Mouse (Mus musculus) ovary, adult 18-20 months (tissue): ENCODE measurements around the gene Tuba3a.
"Not testable (repeated sequence)": the region's sequence is repeated elsewhere in the genome, so short reads cannot be mapped to it uniquely, and the experiment has no call there.

ENCODE experiments used
- DNase-seq: peaks from one replicate; pipeline ENCODE4 v3.0.0; 2022; ENCODE audit warnings: low spot score, mixed read lengths

Gene Tuba3a

DNA sequence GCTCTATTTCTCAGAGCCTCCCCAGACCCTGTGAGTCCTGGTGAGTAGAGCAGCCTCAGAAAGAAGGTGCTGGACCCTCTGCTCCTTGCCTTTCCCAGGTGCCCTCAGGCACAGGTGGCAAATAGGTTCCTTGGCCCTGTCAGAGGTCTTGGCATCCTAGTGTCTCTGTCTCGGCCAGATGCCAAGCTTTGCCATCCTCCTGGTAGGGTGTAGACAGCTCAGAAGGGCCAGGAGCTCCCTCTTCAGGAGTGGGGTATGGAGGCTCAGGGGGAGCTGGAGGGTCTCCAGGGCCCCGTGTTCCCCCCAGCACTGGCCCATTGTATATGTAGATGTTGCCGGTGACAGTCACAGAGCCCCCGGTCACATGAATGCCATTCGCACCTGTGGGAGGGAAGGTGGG is 21.2 kb upstream of the Tuba3a start:
- DNase-seq: no peak

- DNase-seq: no peak
Measured at GRCm38 (mm10) chr6:125305465-125305864, 19.6 kb upstream of the Tuba3a start.

DNA sequence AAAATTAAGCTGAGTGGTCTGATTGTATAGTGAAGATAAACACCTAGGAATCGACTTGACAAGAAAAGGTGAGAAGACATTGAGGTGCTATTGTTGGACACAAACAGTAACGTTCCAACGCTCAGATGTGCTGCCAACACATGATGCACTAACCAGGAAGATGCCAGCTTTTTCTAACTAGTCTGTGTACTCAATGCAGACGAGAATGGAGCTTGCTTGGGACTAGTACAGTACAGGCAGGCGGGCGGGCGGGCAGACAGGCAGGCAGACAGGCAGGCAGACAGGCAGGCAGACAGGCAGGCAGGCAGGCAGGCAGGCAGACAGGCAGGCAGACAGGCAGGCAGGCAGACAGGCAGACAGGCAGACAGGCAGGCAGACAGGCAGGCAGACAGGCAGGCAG is 18.6 kb upstream of the Tuba3a start:
- not testable (repeated sequence) for DNase-seq

DNA sequence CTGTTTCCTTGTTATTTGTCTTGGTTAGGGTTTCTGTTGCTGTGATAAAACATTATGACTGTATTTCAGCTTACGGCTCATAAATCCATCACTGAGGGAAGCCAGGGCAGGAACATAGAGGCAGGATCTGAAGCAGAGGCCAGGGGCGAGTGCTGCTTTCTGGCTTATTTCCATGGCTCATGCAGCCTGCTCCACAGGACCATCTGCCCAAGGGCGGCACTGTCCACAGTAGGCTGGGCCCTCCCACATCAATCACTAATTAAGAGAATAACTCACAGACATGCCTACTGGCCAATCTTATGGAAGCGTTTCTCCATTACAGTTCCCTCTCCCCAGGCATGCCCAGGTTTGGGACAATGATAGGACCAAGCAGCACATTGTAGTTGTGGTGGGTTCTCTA is 17.4 kb upstream of the Tuba3a start:
- no peak for DNase-seq

GRCm38 (mm10) chr6:125302231-125302982 is 16.6 kb upstream of the Tuba3a start:
- DNase-seq: no peak

DNA sequence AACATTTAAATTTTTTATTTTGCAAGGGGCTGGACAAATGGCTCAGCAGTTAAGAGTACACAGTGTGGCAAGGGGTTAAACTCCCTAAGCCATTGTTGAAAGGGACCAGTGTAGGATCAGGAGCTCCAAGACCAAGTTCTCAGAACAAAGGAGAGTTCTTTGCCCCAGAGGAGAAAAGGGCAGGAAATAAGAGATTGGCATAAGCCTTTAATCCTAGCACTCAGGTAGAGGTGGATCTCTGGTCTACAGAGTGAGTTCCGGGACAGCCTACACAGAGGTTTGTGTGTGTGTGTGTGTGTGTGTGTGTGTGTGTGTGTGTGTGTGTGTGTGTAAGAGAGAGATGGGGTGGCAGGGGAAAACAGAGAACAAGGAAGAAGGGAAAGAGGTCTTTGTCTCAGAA is 15.1 kb upstream of the Tuba3a start:
- no peak for DNase-seq

DNA sequence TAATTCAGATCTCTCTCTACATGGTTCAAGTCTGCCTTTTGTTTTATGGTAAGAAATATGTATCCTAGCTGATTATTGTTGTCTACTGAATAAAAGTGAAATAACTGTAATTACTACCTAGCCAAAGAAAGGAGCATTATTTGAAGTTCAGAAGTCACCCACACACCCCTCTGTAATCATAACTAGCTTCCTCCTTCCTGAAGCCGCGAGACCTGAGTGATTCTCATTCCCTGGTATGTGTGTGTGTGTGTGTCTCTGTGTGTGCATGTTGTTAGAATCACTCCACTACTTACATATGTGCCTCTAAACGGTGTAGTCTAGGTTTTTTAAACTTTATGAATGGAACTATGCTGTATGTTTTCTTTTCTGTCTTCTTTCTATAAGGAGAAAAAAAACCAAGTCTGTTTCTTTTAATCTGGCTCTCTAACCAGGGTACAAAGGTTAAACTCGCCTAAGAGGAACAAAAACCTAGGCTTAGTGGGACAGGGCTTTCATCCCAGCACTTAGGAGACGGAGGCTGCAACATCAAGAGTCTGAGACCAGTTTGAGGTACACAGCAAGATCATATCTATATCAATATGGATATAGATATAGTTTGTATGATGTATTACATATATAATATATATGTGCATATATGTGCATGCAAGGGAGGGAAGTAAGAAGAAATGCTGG is 11.4 kb upstream of the Tuba3a start:
- no peak for DNase-seq

- DNase-seq: no peak
Measured at GRCm38 (mm10) chr6:125294049-125294448, 8.2 kb upstream of the Tuba3a start.

DNA sequence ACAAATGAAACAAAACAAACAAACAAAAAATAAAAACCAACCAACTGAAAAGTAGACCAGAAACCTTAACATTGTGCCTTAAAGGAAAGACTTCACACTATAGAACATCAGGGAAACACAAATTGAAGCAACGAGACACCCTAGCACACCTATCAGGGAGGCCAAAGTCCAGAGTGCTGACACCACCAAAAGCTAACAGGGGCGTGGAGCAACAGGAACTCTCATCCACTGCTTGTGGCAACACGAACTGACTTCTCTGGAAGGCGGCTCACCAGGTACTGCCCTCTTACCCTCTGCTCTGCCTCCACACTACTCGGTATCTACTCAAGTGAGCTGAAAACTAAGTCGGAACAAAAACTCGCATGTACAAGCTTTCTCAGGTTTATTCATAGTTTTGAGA is 6.4 kb upstream of the Tuba3a start:
- DNase-seq: no peak

GRCm38 (mm10) chr6:125291329-125291728 is 5.5 kb upstream of the Tuba3a start:
- DNase-seq: no peak

DNA sequence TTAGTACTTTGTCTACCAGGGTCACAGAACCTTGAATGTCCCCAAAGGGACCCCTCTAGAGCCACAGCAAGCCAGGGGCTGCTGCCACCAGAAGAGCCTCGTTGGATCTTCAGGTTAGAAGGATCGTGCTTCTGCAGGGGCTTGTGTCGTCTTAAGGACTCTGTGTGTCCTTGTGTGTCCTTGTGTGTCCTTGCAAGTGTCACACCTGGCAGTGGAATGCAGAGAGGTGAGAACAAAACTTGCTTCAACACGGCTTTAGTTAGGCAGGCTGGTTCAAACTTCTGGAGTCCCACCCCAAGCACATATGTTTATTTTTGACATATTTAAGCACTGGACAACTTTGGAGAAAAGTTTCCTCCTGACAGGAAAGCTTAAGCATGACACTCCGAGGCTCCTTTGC is 2.9 kb upstream of the Tuba3a start:
- no peak for DNase-seq

- DNase-seq: no peak
Measured at GRCm38 (mm10) chr6:125286944-125287343, 1.1 kb upstream of the Tuba3a start.

DNA sequence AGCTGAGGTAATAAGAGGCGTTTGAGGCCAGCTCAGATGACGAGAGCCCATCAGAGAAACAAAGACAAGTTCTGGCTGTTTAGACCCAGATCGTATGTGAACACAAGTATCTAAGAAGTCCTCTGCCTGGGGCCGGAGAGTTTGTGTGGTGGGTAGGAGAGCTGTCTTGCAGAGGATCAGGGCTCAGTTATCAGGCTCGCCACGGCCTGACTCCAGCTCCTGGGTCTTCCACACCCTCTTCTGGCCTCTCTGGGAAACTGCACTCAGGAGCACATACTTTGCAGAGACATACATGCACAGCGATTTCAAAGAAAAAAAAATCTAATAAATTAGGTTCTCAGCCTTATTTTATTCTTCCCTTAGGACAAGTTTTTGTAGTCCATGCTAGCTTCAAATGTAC is 1.1 kb downstream of the Tuba3a start:
- no peak for DNase-seq

DNA sequence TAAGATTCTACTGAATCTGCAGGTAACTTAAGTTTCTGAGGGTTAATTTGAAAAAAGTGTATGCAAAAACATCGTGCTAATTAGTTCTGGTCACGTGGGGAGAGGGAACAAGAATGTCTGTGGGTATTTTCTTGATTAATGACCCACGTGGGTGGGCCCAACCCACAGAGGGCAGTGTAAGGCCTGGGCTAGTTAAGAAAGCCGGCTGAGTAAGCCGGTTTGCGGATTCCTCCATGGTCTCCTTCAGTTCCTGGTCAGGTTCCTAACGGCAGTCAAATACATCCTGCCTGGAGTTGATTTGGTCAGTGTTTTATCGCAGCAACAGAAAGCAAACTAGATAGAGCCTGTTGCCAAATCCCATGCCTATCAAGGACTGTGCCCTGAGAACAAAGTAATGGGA is 1.6 kb downstream of the Tuba3a start:
- DNase-seq: no peak

DNA sequence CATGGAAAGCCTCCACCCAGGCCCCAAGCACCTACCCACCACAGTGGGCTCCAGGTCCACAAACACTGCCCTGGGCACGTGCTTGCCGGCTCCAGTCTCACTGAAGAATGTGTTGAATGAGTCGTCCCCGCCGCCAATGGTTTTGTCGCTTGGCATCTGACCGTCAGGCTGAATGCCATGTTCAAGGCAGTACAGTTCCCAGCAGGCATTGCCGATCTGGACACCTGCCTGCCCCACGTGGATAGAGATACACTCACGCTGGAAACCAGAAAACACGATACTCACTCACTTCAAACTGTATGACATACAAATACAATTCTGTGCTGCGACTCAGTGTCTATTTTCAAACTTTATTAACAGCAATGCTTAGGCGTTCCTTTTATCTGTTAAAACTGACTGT is 3.1 kb downstream of the Tuba3a start:
- DNase-seq: not testable (repeated sequence)

GRCm38 (mm10) chr6:125279729-125280128 is 6.1 kb downstream of the Tuba3a start:
- DNase-seq: no peak

GRCm38 (mm10) chr6:125274841-125275563 is 10.8 kb downstream of the Tuba3a start:
- DNase-seq: no peak

DNA sequence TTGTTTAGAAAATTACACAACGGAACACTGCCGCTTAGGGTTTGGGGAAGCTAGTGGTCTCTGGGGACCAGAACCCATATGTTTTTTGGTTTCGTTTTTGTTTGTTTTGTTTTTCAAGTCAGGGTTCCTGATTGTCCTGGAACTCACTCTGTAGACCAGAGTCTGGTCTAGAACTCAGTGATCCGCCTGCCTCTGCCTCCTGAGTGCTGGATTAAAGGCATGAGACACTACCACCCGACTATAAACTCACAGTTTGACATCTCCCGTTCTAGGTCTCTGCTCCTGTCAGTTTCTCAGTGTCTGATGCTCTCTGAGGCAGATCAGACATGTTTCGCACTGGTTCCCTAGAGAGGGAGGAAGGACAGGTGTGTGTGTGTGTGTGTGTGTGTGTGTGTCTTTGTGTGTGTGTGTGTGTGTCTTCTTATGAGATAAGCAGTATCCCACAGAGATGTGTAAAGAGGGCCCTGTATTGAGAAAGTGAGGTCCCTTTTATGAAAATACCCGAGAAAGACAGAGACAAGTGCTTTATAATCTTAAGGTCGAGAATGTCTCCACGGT is 13.5 kb downstream of the Tuba3a start:
- DNase-seq: no peak

DNA sequence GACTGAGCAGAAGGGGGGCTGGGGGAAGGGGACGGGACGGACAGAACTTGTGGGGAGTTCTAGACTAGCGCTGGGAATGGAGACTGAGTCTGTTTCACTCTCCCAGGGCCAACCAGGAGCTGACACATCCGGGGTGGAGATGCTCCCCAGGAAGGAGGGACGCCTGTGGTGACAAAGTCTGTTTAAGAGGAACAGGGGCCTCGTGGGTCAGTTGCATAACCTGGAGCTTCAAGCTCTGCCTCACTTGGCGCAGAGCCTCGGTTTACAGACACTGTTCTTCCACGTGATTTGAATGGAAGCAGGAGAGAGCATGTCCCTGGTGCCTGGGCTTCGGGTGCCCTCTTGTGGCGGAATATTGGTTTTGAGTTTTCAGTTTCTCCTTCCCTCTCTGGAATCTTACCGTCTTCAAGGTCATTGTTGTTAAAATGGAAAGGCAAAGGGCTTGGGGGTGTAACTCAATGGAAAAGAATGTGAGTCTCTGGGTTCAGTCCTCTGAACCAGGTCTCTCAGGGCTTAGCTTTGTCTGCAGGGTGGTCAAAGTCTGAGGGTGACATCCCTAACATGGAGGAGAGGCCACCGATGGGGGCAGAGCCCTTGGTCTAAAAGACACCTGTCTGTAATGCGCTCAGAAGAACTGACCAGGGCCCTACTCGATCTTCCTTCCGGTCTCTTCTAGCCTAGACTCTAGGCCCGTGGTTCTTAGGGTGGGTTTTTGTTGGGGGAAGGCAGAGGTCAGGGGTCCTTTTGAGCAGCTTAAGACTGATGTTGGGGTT is 14.2 kb downstream of the Tuba3a start:
- DNase-seq: peak; percentile 83

GRCm38 (mm10) chr6:125268799-125269198 is 17.0 kb downstream of the Tuba3a start:
- no peak for DNase-seq

DNA sequence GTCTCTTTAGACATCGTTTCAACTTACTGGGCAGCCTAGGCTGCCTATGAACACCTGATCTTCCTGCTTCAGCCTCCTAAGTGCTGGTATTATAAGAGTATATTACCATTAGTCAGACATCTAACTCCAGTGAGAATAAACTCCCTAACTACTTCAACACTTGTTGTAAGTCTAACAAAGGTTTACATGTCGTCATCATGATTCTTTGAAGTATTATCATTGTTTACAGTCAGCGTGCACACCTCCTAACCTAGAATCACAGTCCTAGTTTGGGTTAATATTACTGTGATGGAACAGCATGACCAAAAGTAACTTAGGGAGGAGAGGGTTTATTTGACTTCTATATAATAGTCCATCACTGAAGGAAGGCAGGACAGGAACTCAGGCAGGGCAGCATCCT is 18.4 kb downstream of the Tuba3a start:
- DNase-seq: no peak

DNA sequence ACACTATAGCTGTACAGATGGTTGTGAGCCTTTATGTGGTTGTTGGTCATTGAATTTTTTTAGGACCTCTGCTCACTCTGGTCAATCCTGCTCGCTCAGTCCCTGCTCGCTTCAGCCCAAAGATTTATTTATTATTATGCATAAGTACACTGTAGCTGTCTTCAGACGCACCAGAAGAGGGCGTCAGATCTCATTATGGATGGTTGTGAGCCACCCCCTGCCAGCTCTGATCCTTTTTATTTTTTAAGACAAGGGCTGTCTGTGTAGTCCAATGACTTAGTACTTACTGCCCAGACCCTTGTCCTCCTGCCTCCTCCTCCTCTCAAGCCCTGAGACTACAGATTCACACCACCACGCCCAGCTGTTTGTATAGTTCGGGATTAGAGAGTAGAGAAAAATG is 19.2 kb downstream of the Tuba3a start:
- DNase-seq: not testable (repeated sequence)
